Mouse (Mus musculus) spleen, postnatal 4 days (tissue): ENCODE results near the gene Ptrh2.

Experiments used
- DNase-seq, 2 experiments: peaks; one replicate each; pipeline ENCODE4 v3.0.0; 2022; ENCODE audit warnings: low spot score in 2 of 2

The Ptrh2 gene

DNA sequence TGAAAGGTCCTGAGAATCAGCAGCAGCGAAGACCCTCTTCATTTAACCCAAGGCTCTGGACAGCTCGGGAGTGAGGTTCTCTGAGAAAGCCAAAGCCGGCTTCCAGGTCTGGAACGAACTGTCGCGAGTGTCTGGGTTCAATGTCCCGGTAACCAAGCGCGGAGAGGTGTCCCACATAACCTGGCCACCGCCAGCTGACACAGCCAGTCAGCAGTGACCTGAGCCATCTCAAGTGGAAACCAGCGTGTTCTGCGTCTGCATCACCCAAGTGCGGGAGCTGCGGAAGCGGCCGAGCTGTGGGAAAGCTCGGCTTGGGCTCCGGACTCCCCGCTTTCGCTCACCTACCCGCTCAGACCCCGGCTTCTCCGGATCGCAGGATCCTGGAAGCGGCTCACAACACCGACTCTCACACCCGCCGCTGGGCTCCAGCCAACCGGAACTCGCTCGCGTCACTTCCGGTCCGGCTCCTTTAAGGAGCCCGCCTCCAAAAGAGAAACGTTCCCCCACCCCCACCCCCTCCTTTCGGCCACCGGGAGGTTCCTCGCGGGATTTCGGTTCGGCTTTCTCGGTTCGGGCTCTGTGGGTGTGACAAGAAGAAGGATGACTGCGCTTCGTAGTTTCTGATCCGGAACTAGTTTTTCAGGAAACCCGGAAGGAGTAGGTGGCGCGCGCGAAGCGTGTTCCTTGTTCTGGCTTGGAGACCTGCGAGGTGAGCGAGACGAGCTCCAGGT lies at the start of gene Ptrh2, which contains the start of gene Vmp1:
Gene Ptrh2 (plus strand): TSS at position 591 of the 731 bp plus-strand sequence.
Gene Vmp1 (minus strand): TSS at position 442 of the 731 bp plus-strand sequence.
- peak; percentile 88 to 95 for DNase-seq

DNA sequence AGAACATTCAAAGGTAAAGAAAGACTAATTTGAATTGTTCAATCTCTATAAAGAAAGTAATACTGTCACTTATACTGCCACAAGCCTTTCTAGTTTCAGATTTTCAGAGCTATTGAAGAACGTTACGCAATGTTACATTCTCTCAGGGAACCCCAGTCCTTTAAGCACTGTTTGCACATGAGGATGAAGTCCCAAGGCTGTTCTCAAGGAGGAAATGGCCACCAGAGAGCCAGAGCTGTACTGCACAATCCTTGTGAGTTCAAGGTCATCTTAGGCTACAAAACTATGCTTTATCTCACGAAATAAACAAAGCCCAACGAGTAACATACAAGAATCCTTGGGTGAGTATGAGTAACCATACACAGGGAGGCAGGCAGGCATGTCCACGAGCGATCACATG lies 49.4 kb upstream of the Ptrh2 start:
- no peak for DNase-seq

DNA sequence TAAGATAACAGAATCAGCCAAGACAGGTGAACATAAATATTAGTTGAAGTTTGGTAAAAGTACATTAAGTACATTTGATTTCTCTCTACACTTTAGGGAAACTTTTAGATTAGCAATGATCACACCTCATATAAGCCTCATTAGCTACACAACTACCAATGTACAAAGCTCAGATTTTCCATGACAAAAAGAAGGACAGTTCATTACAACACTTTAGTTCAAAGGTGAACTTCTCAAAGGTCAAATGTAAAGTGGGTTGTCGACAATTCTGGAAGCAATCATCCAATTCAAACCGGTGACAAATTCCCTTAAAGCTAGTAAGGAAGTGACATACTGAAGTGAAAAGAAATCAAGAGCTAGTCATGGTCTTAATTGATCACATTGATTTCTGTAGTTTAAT lies 46.1 kb upstream of the Ptrh2 start:
- no peak for DNase-seq

DNA sequence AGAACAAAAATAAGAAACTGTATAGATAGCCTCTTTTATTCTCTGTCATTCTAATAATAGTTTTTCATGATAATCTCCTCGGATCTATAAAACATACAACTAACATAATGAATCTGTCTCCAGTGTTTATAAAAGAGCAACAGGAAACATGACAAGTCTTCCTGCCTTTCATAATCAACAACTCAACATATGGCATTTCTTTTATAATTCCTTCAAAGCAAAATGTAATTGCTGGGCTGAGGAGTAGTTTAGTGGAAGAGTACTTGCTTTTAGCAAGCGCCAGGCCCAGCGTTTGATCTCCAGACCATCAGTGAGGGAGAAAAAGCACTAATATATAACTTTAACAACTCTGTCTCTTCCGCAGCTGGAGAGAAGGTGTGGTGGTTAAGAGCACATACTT lies 42.1 kb upstream of the Ptrh2 start:
- DNase-seq = no peak

DNA sequence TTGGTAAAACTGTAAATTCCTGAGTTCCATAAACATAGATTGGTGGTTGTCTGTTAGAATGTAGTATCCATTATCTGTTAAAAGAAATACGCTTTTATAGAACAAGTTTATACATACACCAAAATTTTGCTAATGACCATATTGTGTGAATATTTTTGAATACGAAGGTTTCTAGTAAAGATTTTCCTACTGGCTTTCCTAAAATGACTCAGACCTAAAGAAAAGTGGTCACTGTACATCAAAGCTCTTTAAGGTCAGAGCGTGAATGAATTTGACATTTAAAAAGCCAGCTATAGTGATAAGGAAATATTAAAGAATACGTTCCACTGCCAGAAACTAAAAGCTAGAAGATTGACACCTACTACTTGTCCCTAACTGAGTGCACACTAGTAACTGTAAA lies 39.2 kb upstream of the Ptrh2 start:
- no peak for DNase-seq

DNA sequence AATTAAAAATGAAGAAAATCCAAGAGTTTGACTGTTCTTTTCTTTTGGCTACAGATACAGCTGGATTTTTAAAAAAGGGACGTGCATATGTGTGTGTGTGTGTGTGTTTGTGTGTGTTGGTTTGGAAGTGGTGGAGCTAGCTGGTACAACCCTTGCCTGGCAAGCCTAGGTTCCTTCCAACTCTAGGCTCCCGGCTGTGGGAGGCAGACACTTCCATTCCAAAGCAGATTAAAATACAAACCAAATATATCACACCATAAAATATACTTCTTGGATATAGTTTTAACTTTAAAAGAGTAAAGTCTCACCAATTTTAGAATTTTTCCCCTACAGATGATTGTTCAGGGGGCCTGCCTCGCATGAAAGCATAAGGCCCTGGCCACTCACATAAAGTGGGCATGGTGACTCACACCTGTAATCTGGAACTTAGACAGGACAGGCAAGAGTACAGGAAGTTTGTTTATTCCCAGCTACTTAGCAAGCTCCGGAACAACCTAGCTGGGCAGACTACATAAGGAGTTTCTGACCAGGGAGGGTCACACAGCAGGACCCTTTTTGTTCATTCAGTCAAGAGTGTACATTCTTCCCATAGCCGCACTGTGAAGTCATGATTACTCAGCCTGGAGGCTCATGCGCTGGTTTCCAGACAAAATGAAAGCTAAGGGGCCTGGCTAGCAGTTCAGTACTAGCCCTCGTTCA lies 37.5 kb upstream of the Ptrh2 start:
- DNase-seq = no peak

DNA sequence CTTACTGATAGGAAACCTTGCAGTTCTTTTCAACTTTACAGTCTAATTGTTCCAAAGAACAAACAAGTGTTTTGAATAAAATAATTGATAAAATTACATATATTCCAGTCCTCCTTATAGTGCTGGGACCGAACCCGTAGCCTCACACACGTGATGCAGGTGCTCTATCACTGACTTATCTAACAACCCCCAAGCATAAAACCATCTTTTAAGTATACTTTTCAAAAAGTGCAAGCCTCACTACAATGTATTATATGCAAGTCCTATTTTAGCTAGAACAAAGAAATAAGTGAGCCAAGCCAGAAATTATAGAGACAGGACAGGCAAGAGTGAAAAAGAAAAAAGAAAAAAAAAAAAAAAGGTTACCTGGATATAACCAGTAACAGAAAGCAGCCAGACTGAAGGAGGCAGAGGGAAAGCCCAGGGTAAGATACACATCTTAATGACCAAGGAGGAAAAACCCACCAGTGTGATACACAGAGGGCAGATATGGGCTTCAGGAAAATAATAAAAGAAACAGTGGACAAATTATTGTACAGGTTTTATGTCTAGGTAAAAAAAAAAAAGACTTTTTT lies 36.8 kb upstream of the Ptrh2 start:
- no peak for DNase-seq

DNA sequence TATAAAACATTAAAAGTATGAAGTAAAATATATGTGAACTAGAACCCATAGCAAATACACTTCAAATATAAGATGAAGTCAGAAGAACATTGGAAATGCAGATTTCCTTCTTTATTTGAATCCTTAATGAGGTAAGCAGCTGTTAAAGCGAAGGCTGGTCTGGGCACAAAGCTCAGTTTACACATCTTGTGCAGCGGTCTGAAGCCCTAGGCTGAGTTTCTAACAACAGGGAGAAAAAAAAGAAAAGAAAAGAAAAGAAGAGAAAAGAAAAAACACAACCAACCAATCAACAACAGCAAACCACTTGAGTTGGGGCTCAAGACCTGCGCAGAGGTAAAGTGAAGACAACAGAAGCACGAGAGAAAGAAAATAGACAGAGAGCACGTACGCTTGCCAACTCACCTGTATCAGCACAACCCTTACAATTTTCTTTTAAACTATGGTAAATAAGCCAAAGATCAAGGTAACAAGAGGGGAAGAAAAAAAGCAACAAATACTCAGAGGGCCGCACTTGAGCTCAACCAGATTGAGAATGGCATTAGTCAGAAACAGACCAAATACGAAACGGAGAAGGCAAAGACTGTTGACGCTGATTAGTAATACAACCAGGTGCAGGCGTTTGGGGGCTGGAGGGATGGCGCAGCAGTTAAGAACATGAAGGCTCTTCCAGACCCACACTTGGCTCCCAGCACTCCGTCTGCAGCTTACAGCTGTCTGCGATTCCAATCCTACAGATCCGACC lies 35.9 kb upstream of the Ptrh2 start:
- DNase-seq = no peak

DNA sequence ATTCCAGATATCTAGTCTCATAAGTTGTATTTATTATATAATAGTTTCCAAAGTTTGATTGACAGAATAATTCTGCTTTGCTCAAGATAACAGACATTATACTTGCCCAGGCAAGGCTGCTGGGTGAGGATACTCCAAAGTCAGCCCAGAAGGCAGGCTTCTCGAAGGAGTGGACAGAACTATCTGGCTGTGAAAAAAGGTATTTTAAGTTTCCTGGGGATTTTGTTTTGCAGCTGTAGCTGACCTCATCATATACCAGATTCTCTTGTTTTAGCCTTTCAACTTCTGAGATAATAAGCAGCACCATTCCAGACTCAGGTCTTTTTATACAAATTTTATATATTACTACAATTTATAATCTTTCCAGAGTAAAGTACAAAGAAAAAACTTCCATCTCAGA lies 34.2 kb upstream of the Ptrh2 start:
- DNase-seq = no peak

DNA sequence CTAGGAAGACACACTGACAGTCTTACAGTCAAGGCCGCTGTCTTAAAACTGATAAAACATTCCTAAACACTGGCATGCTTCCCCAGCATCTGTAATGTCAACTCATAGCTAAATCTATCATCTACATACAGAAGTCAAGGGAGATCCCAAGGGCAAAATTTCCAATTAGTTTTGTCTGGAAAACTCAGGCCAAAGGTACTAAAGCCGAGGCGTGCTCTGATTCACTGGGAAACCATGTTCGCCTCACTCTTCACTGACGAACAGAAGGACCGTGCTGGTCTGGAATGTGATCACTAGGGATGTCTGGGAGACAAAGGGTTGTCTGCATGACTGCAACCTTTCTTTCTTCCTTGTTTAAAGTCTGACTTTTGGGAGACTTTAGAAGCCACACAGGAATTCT lies 33.1 kb upstream of the Ptrh2 start:
- DNase-seq = no peak

DNA sequence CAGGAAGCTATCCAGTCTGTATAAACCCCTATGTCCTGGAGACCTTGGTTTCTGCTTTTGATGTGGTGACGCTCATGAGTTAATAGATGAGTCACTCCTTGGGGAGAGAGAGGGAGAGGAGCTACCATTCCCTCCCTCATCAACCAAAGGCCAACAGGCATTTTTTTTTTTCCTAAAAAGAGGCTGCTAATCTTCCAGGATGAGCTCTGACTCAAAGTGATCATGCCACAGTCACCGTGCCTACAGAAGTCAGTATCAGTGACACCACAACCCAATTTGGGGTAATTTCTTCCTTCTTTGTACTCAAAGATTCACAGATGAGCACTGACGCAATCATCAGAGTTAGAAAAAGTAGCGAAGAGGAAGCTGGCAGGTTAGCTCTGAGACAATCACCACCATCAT lies 31.2 kb upstream of the Ptrh2 start:
- DNase-seq = no peak

DNA sequence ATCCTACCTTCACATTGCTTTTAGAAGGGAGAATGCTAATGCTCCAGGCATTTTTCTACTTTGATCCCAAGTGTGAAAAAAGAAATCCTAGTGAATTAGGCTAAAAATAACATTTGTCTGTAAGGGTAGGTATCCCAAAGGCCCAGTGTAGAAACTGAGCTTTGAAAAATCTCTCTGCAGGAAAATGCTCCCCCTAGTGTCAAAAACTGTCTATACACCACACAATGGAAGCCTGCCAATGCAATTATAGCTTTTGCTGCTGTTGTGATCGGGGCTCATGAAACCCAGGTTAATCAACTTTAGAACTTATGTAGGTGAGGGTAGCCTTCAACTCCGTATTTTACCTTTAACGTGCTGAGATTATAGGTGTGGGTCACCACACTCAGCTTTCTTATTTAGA lies 30.3 kb upstream of the Ptrh2 start:
- peak; percentile 60 to 73 for DNase-seq

DNA sequence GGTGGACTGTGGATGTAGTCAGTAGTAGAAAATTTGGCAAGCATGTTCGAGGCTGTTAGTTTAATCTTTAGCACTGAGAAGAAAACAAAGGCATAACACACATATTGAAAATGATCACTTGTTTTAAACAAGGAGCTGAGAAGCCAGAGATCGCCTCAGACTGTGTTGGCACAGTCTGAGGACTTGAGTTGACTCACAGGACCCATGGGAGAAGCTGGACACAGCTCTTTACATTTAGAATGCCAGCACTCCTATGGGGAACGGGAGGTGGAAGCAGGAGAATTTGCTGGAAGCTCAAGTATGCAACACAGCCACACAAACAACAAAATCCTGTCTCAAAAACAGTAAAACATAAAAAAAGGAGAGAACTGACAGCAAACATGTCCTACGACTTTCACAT lies 29.7 kb upstream of the Ptrh2 start:
- DNase-seq = no peak

DNA sequence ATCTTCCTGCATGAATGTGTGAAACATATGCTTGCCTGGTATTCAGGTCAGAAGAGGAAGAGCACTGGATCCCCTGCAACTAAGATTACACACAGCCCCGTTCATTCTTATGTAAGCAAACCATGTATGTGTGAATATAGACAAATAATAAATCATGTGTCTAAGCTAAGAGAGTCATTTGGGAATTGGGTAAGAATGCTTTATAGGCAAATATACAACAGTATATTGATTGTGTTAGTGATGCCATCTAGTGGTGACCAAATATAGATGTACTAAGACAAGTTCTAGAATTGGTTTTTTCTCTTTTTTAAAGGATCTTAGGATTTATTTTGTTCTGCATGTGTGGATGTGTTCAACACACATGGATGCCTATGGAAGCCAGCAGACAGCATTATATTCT lies 28.1 kb upstream of the Ptrh2 start:
- DNase-seq = no peak

DNA sequence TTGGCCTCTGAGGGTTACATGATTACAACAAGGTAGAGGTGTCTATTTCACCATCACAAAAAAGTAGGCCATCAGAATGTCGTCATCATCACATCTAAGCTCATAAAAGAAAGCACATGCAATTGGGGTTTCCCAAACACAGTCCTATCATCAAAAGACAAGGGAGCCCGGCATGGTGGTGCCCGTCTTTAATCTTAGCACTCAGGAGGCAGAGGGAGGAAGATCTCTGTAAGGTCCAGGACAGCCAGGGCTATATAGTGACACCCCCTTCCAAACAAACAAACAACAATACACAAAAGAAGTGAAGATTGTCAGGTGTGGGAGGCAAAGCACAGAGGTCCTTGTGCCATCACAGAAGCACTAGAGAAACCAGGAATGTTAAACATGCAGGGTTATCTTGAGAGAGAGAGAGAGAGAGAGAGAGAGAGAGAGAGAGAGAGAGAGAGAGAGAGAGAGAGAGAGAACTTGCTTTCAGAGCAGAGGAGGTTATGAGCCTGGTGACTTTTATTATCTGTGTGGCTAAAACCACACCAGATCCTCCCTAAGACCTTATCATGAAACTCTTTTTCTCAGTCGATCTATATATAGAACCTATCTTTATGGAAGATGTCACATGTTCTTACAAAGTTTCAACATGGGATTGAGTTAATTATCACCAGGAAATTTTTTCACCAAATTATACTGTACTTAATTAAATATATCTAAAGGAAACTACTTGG lies 26.8 kb upstream of the Ptrh2 start:
- no peak for DNase-seq

DNA sequence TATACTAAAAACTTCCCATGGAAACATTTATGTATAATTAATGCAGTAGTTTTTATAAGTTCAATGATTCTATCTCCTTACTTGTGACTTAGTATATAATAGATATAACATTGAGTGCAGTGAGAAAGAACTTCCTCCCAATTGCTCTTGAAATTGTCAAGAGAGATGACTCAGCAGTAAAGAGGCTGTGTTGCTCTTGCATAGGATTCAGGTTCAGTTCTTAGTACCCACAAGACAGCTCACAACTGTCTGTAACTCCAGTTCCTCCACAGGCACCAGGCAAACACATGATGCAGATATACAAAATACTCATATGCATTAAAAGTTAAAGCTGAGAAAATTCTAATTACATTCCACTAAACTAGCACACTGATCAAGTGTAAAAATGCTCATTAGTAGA lies 25.9 kb upstream of the Ptrh2 start:
- no peak for DNase-seq

DNA sequence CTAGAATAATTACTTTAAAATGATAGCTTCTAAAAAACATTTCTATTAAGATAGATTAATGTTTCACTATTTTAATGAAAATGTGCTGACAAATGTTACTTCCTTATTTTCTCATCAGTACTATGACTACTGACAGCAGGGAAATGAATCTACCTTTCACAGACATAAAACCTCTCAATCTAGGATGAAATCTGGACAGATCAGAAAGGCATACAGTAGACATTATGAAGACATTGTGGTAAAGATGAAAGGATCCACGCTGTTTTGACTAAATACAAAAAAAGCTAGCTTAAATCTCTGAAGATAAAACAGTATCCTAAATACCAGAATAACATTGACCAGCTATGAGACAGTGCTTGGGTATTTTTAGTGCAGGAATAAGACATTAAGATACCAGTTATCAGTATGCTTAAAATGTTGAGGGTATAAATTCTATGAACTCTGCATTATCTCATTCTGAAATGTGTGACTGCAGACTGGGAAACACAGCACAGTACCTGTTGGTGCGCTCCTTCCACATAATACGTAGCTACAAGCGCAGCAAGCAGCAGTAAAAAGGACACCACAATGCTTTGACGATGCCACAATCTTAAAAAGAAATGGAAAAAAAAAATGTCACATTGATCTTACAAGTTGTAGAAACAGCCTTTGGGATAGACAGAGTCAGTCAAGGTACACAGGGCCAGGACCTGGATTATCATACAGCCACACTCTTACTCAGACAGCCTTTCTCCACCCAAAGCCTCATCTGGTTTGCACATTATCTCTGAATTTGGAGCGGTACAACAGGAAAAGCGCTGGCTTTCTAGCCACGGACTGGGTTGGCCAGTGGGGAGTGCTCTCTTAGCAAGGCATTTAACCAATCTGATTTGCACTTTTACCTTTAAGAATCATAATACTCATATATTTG lies 20.5 kb upstream of the Ptrh2 start:
- peak in 1 of 2 experiments; percentile 52 for DNase-seq

DNA sequence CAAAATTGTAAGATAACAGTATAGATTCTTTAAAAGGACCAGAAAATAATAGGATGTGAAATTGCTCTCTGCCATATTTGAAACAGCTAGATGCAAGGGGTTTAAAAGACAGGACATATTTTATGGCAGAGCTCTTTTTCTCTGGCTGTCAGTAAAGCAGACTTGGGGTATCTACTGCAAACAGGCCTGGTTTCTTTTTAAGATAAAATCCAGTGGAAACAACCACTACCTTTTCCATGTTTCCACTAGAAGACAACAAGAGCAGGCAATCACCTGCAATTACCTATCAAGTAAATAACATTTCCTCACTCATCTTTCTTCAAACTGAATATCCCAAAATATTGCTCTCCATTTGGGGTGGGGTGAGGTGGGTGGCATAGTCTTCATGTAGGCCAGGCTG lies 19.8 kb upstream of the Ptrh2 start:
- no peak for DNase-seq

DNA sequence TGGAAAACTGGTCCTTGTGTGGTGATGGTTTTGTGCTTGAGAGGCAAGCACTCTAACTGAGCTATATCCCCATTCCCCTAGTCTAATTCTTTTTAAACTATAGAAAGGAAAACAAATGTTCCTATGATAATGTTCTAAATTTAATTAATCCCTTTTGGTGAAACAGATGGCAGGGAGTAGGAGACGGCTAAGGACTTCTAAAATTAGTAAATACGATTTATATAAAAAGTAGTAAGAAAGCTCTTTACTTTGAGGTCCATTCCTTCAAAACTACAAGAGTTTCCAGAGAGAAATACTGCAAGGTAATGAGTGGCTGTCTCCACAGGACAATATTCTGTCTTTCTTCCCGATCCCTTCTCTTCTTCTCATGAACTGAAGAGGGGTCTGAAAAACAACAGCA lies 19.4 kb upstream of the Ptrh2 start:
- no peak for DNase-seq

DNA sequence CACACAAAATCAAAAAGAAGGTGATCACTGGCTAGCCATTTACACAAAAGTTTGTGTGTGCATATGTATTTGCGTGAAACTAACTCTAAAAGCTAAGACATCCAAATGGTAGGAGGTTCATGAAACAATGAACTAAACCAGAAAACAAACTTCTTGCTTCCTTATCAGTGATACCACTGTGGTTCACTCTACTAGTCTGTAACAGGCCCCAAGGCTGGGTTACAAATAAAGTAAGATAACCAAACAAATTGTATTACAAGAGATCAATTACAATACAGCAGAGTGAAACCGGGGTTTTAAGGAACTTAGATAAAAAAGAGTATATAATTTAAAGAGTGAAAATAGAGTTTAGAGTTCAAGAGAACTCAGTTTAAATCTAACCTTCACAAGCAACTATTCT lies 16.2 kb upstream of the Ptrh2 start:
- no peak for DNase-seq

DNA sequence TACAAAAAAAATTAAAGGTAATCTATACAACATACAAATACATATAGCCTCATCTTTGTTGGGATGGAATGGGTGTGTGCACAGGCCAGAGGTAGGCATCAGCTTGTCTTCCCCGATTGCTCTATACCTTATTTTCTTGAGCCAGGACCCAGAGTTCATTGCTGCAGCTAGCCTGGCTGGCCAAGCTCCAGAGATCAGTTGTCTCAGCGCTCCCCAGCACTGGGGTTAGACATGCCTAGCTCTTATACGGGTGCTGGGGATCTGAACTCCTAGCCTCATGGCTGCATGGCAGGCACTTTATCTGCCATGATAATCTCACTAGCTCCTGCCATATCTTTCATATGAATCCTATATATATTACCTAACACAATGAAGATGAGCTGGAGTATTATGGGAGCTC lies 15.6 kb upstream of the Ptrh2 start:
- DNase-seq = no peak
